Mouse (Mus musculus): ENCODE results near the gene Vgll4. TPM values are rescaled to one million over a fixed set of nuclear protein-coding genes. Genes with fewer than 3 reads are reported as not detected.

Gene Vgll4
- polyA plus RNA-seq, 1 experiment: 38.4 TPM

- Histone ChIP-seq H3K27ac (ENCODE audit: control insufficient read depth, insufficient read depth, low read depth, low read length) (no peak overlapping the region), H3K4me3 (ENCODE audit: control insufficient read depth, low read depth, low read length) (no peak overlapping the region)
Observed at GRCm38 (mm10) chr6:114958249-114959011, 11.4 kb downstream of the Vgll4 start.

DNA sequence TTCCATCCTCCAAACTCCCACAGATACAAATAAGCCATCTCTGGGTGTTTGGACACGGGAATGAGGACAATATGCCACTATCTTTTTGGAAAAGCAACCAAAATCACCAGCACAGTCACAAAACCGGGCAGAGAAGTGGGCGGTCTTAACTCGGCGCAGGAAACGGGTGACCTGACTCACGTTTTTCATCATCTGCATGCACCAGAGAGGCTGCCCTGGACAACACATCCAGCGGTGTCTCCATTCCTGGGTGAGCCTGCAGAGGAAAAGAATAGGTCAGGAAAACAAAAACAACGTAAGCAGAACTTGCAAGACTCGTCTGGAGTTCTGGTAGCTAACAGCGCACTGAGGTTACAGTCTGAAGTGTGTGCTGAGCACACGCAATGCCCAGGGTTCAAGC lies 12.0 kb downstream of the Vgll4 start:
- no peaks in the 10 kb centered on the region for H3K4me1 ChIP-seq (ENCODE audit: control insufficient read depth, insufficient read depth, low read length)
- TF ChIP-seq CTCF (IDR thresholded peaks at IDR 0.05; ENCODE audit: control insufficient read depth, insufficient read depth, insufficient replicate concordance, low read depth, low read length): no peak
- TF ChIP-seq POLR2A (IDR thresholded peaks at IDR 0.05; ENCODE audit: control insufficient read depth, low read depth, low read length): no peak

More at GRCm38 (mm10) chr6:114958249-114959011, 11.4 kb downstream of the Vgll4 start:
- TF ChIP-seq CTCF (IDR thresholded peaks at IDR 0.05; ENCODE audit: control insufficient read depth, insufficient read depth, insufficient replicate concordance, low read depth, low read length) (no peak), POLR2A (IDR thresholded peaks at IDR 0.05; ENCODE audit: control insufficient read depth, low read depth, low read length) (no peak)
- Histone ChIP-seq H3K4me1 (ENCODE audit: control insufficient read depth, insufficient read depth, low read length) (no peaks in the 10 kb centered on the region), H3K27me3 (ENCODE audit: control insufficient read depth, insufficient read depth, low read length) (no peaks in the 10 kb centered on the region), H3K36me3 (ENCODE audit: control insufficient read depth, insufficient read depth, low read length) (no peaks in the 10 kb centered on the region)

GRCm38 (mm10) chr6:114954496-114954895 lies 15.3 kb downstream of the Vgll4 start:
- Histone ChIP-seq H3K4me3 (ENCODE audit: control insufficient read depth, low read depth, low read length) (no peak overlapping the region), H3K27me3 (ENCODE audit: control insufficient read depth, insufficient read depth, low read length) (no peaks in the 10 kb centered on the region), H3K27ac (ENCODE audit: control insufficient read depth, insufficient read depth, low read depth, low read length) (no peak overlapping the region), H3K4me1 (ENCODE audit: control insufficient read depth, insufficient read depth, low read length) (no peaks in the 10 kb centered on the region), H3K36me3 (ENCODE audit: control insufficient read depth, insufficient read depth, low read length) (no peaks in the 10 kb centered on the region)
- TF ChIP-seq POLR2A (IDR thresholded peaks at IDR 0.05; ENCODE audit: control insufficient read depth, low read depth, low read length) (no peak), CTCF (IDR thresholded peaks at IDR 0.05; ENCODE audit: control insufficient read depth, insufficient read depth, insufficient replicate concordance, low read depth, low read length) (no peak)

More for the DNA sequence above, 12.0 kb downstream of the Vgll4 start:
- H3K4me3 ChIP-seq (ENCODE audit: control insufficient read depth, low read depth, low read length): no peak overlapping the region
- H3K36me3 ChIP-seq (ENCODE audit: control insufficient read depth, insufficient read depth, low read length): no peaks in the 10 kb centered on the region
- H3K27me3 ChIP-seq (ENCODE audit: control insufficient read depth, insufficient read depth, low read length): no peaks in the 10 kb centered on the region
- H3K27ac ChIP-seq (ENCODE audit: control insufficient read depth, insufficient read depth, low read depth, low read length): no peak overlapping the region

- Histone ChIP-seq H3K36me3 (ENCODE audit: control insufficient read depth, insufficient read depth, low read length) (no peaks in the 10 kb centered on the region), H3K4me1 (ENCODE audit: control insufficient read depth, insufficient read depth, low read length) (no peaks in the 10 kb centered on the region), H3K4me3 (ENCODE audit: control insufficient read depth, low read depth, low read length) (no peak overlapping the region), H3K27ac (ENCODE audit: control insufficient read depth, insufficient read depth, low read depth, low read length) (no peak overlapping the region), H3K27me3 (ENCODE audit: control insufficient read depth, insufficient read depth, low read length) (no peaks in the 10 kb centered on the region)
- TF ChIP-seq CTCF (IDR thresholded peaks at IDR 0.05; ENCODE audit: control insufficient read depth, insufficient read depth, insufficient replicate concordance, low read depth, low read length) (no peak), POLR2A (IDR thresholded peaks at IDR 0.05; ENCODE audit: control insufficient read depth, low read depth, low read length) (no peak)
Observed at GRCm38 (mm10) chr6:114953601-114954000, 16.2 kb downstream of the Vgll4 start.

GRCm38 (mm10) chr6:114952356-114952755 lies 17.4 kb downstream of the Vgll4 start:
- no peak for TF ChIP-seq POLR2A (IDR thresholded peaks at IDR 0.05; ENCODE audit: control insufficient read depth, low read depth, low read length)
- no peaks in the 10 kb centered on the region for H3K27me3 ChIP-seq (ENCODE audit: control insufficient read depth, insufficient read depth, low read length)
- H3K27ac ChIP-seq (ENCODE audit: control insufficient read depth, insufficient read depth, low read depth, low read length): no peak overlapping the region
- H3K36me3 ChIP-seq (ENCODE audit: control insufficient read depth, insufficient read depth, low read length): no peaks in the 10 kb centered on the region
- no peak overlapping the region for H3K4me3 ChIP-seq (ENCODE audit: control insufficient read depth, low read depth, low read length)
- H3K4me1 ChIP-seq (ENCODE audit: control insufficient read depth, insufficient read depth, low read length): no peaks in the 10 kb centered on the region

GRCm38 (mm10) chr6:114944456-114945438 lies 25.0 kb downstream of the Vgll4 start:
- TF ChIP-seq CTCF (IDR thresholded peaks at IDR 0.05; ENCODE audit: control insufficient read depth, insufficient read depth, insufficient replicate concordance, low read depth, low read length) (no peak), POLR2A (IDR thresholded peaks at IDR 0.05; ENCODE audit: control insufficient read depth, low read depth, low read length) (no peak)
- H3K27me3 ChIP-seq (ENCODE audit: control insufficient read depth, insufficient read depth, low read length): no peaks in the 10 kb centered on the region
- no peak overlapping the region for H3K4me3 ChIP-seq (ENCODE audit: control insufficient read depth, low read depth, low read length)
- no peaks in the 10 kb centered on the region for H3K4me1 ChIP-seq (ENCODE audit: control insufficient read depth, insufficient read depth, low read length)
- no peaks in the 10 kb centered on the region for H3K36me3 ChIP-seq (ENCODE audit: control insufficient read depth, insufficient read depth, low read length)
- no peak overlapping the region for H3K27ac ChIP-seq (ENCODE audit: control insufficient read depth, insufficient read depth, low read depth, low read length)

GRCm38 (mm10) chr6:114941201-114941849 lies 28.5 kb downstream of the Vgll4 start:
- Histone ChIP-seq H3K27me3 (ENCODE audit: control insufficient read depth, insufficient read depth, low read length) (no peaks in the 10 kb centered on the region), H3K27ac (ENCODE audit: control insufficient read depth, insufficient read depth, low read depth, low read length) (no peak overlapping the region), H3K4me1 (ENCODE audit: control insufficient read depth, insufficient read depth, low read length) (no peaks in the 10 kb centered on the region), H3K4me3 (ENCODE audit: control insufficient read depth, low read depth, low read length) (no peak overlapping the region), H3K36me3 (ENCODE audit: control insufficient read depth, insufficient read depth, low read length) (no peaks in the 10 kb centered on the region)
- no peak for TF ChIP-seq POLR2A (IDR thresholded peaks at IDR 0.05; ENCODE audit: control insufficient read depth, low read depth, low read length)
- no peak for TF ChIP-seq CTCF (IDR thresholded peaks at IDR 0.05; ENCODE audit: control insufficient read depth, insufficient read depth, insufficient replicate concordance, low read depth, low read length)

All from testis, adult 2 months (tissue).